Mouse (Mus musculus) CH12.LX (cell line): Measurements from ENCODE around the gene Rgs2. TPM values are rescaled to one million over a fixed set of nuclear protein-coding genes. Genes with fewer than 3 reads are reported as not detected.

Source experiments
- DNase-seq: peaks from one replicate; pipeline ENCODE4 v3.0.0-alpha.2; 2013; ENCODE audit errors: extremely low read depth
- H3K27ac ChIP-seq: 2 replicates; pipeline ENCODE4 v1.5.1; 2012; ENCODE audit warnings: low read depth, mild to moderate bottlenecking, control low read depth, moderate library complexity; ENCODE audit not compliant: insufficient read depth
- H3K27me3 ChIP-seq: replicated peaks from 2 replicates; pipeline ENCODE3; 2012; ENCODE audit warnings: inconsistent platforms
- H3K36me3 ChIP-seq, 2 experiments: replicated peaks in 1 of 2; 2 replicates each; pipeline versions ENCODE3 to v1.6.1; 2012; ENCODE audit warnings: inconsistent platforms in 1 of 2, low read length in 1 of 2, mild to moderate bottlenecking in 1 of 2, mixed read lengths in 1 of 2, moderate library complexity in 1 of 2; ENCODE audit not compliant: control insufficient read depth in 1 of 2, insufficient read depth in 1 of 2
- H3K4me1 ChIP-seq, 2 experiments: 2 replicates each; pipeline ENCODE4 v1.6.1; 2012; ENCODE audit warnings: inconsistent platforms in 1 of 2, moderate library complexity in 1 of 2; ENCODE audit not compliant: insufficient read depth in 2 of 2, control insufficient read depth in 1 of 2
- H3K4me2 ChIP-seq: 2 replicates; pipeline ENCODE4 v1.6.1; 2012; ENCODE audit warnings: low read depth, mild to moderate bottlenecking, control low read depth; ENCODE audit not compliant: poor library complexity, insufficient read depth, severe bottlenecking
- H3K4me3 ChIP-seq, 3 experiments: fragments of 150-350 bp in 1 of 3; sonication (generic) in 1 of 3; replicated peaks in 1 of 3; 2 replicates each; pipeline versions ENCODE3 to v1.5.1; 2011 to 2012; ENCODE audit warnings: low read depth in 2 of 3, low read length in 2 of 3, mild to moderate bottlenecking in 2 of 3, moderate library complexity in 2 of 3, control low read depth in 1 of 3, improper control_type of control experiment in 1 of 3, inconsistent platforms in 1 of 3, mixed read lengths in 1 of 3; ENCODE audit not compliant: poor library complexity in 1 of 3
- H3K79me2 ChIP-seq: replicated peaks from 2 replicates; pipeline ENCODE4 v1.6.1; 2012; ENCODE audit warnings: mild to moderate bottlenecking, moderate library complexity; ENCODE audit not compliant: control insufficient read depth, poor library complexity, insufficient read depth, severe bottlenecking; ENCODE audit errors: extremely low read depth
- H3K9ac ChIP-seq: 2 replicates; pipeline ENCODE4 v1.6.1; 2012; ENCODE audit warnings: low read depth, mild to moderate bottlenecking, control low read depth, moderate library complexity; ENCODE audit not compliant: insufficient read depth
- H3K9me3 ChIP-seq: replicated peaks from 2 replicates; pipeline ENCODE3; 2012; ENCODE audit warnings: low read length, inconsistent platforms, mixed read lengths
- BHLHE40 ChIP-seq: IDR thresholded peaks from 2 replicates; pipeline ENCODE4 v1.6.1; 2011; ENCODE audit warnings: mild to moderate bottlenecking, low read depth, low read length, improper control_type of control experiment
- CHD1 ChIP-seq: IDR thresholded peaks from 2 replicates; pipeline ENCODE4 v1.6.1; 2012; ENCODE audit warnings: low read depth, low read length, improper control_type of control experiment, inconsistent platforms
- CHD2 ChIP-seq: IDR thresholded peaks from 2 replicates; pipeline ENCODE4 v1.6.1; 2011; ENCODE audit warnings: low read length, improper control_type of control experiment
- CTCF ChIP-seq, 2 experiments: IDR thresholded peaks in 1 of 2; conservative IDR thresholded peaks in 1 of 2; 2 replicates each; pipeline ENCODE4 v1.5.1; 2011 to 2012; ENCODE audit warnings: low read depth in 2 of 2, low read length in 2 of 2, improper control_type of control experiment in 1 of 2, inconsistent platforms in 1 of 2, mild to moderate bottlenecking in 1 of 2, moderate library complexity in 1 of 2
- ELF1 ChIP-seq: IDR thresholded peaks from 2 replicates; pipeline ENCODE4 v1.6.1; 2014; ENCODE audit warnings: low read depth, mild to moderate bottlenecking, inconsistent platforms, low read length, improper control_type of control experiment
- EP300 ChIP-seq: IDR thresholded peaks from 2 replicates; pipeline ENCODE4 v1.6.1; 2011; ENCODE audit warnings: low read length, improper control_type of control experiment
- ETS1 ChIP-seq: conservative IDR thresholded peaks from 2 replicates; pipeline ENCODE4 v1.6.1; 2012; ENCODE audit warnings: low read depth, mild to moderate bottlenecking, inconsistent platforms, low read length, improper control_type of control experiment, moderate library complexity
- IRF4 ChIP-seq: IDR thresholded peaks from 2 replicates; pipeline ENCODE4 v1.6.1; 2014; ENCODE audit warnings: low read depth, mild to moderate bottlenecking, inconsistent platforms, low read length, improper control_type of control experiment
- JUN ChIP-seq: IDR thresholded peaks from 2 replicates; pipeline ENCODE4 v1.6.1; 2011; ENCODE audit warnings: low read depth, mild to moderate bottlenecking, low read length, improper control_type of control experiment, moderate library complexity; ENCODE audit not compliant: insufficient read depth
- JUND ChIP-seq: conservative IDR thresholded peaks from 2 replicates; pipeline ENCODE4 v1.6.1; 2011; ENCODE audit warnings: low read depth, low read length, improper control_type of control experiment
- KAT2A ChIP-seq: IDR thresholded peaks from 2 replicates; pipeline ENCODE4 v1.6.1; 2012; ENCODE audit warnings: low read length, improper control_type of control experiment, inconsistent platforms; ENCODE audit not compliant: insufficient replicate concordance
- MAFK ChIP-seq: IDR thresholded peaks from 2 replicates; pipeline ENCODE4 v1.6.1; 2011; ENCODE audit warnings: low read length, improper control_type of control experiment; ENCODE audit not compliant: insufficient replicate concordance
- MAX ChIP-seq: IDR thresholded peaks from 2 replicates; pipeline ENCODE4 v1.6.1; 2011; ENCODE audit warnings: low read length, improper control_type of control experiment
- MAZ ChIP-seq: IDR thresholded peaks from 2 replicates; pipeline ENCODE4 v1.6.1; 2012; ENCODE audit warnings: low read depth, mild to moderate bottlenecking, inconsistent platforms, low read length, improper control_type of control experiment, moderate library complexity
- MEF2A ChIP-seq: IDR thresholded peaks from 2 replicates; pipeline ENCODE4 v1.6.1; 2014; ENCODE audit warnings: low read depth, mild to moderate bottlenecking, inconsistent platforms, low read length, improper control_type of control experiment, borderline replicate concordance
- MXI1 ChIP-seq: IDR thresholded peaks from 2 replicates; pipeline ENCODE4 v1.6.1; 2011; ENCODE audit warnings: mild to moderate bottlenecking, low read depth, low read length, improper control_type of control experiment
- NELFE ChIP-seq: IDR thresholded peaks from 2 replicates; pipeline ENCODE4 v1.6.1; 2011; ENCODE audit warnings: low read depth, low read length, improper control_type of control experiment
- NRF1 ChIP-seq: IDR thresholded peaks from 2 replicates; pipeline ENCODE4 v1.6.1; 2014; ENCODE audit warnings: low read depth, mild to moderate bottlenecking, inconsistent platforms, low read length, improper control_type of control experiment, moderate library complexity
- PAX5 ChIP-seq: IDR thresholded peaks from 2 replicates; pipeline ENCODE4 v1.6.1; 2012; ENCODE audit warnings: low read length, inconsistent platforms, mixed read lengths
- POLR2A ChIP-seq: IDR thresholded peaks from 2 replicates; pipeline ENCODE4 v1.6.1; 2011; ENCODE audit warnings: low read depth, mild to moderate bottlenecking, improper control_type of control experiment, low read length
- POLR2AphosphoS2 ChIP-seq: IDR thresholded peaks from 2 replicates; pipeline ENCODE4 v1.6.1; 2011; ENCODE audit warnings: low read depth, low read length, improper control_type of control experiment
- RAD21 ChIP-seq: IDR thresholded peaks from 2 replicates; pipeline ENCODE4 v1.6.1; 2011; ENCODE audit warnings: low read depth, mild to moderate bottlenecking, low read length, improper control_type of control experiment, moderate library complexity
- RCOR1 ChIP-seq: conservative IDR thresholded peaks from 2 replicates; pipeline ENCODE4 v1.6.1; 2012; ENCODE audit warnings: low read depth, mild to moderate bottlenecking, inconsistent platforms, low read length, improper control_type of control experiment
- SMC3 ChIP-seq: IDR thresholded peaks from 2 replicates; pipeline ENCODE4 v1.6.1; 2011; ENCODE audit warnings: low read depth, low read length, improper control_type of control experiment
- TBP ChIP-seq: conservative IDR thresholded peaks from 2 replicates; pipeline ENCODE4 v1.6.1; 2011; ENCODE audit warnings: low read depth, low read length, improper control_type of control experiment
- TCF12 ChIP-seq: IDR thresholded peaks from 2 replicates; pipeline ENCODE4 v1.6.1; 2014; ENCODE audit warnings: low read depth, mild to moderate bottlenecking, inconsistent platforms, low read length, improper control_type of control experiment
- UBTF ChIP-seq: IDR thresholded peaks from 2 replicates; pipeline ENCODE4 v1.6.1; 2012; ENCODE audit warnings: low read depth, mild to moderate bottlenecking, inconsistent platforms, low read length, improper control_type of control experiment, moderate library complexity
- USF2 ChIP-seq: conservative IDR thresholded peaks from 2 replicates; pipeline ENCODE4 v1.6.1; 2011; ENCODE audit warnings: low read depth, low read length, improper control_type of control experiment
- ZC3H11A ChIP-seq: IDR thresholded peaks from 2 replicates; pipeline ENCODE4 v1.6.1; 2012; ENCODE audit warnings: low read depth, mild to moderate bottlenecking, inconsistent platforms, low read length, improper control_type of control experiment
- ZKSCAN1 ChIP-seq: IDR thresholded peaks from 2 replicates; pipeline ENCODE4 v1.6.1; 2012; ENCODE audit warnings: low read depth, inconsistent platforms, low read length, improper control_type of control experiment, borderline replicate concordance
- ZMIZ1 ChIP-seq: IDR thresholded peaks from 2 replicates; pipeline ENCODE4 v1.6.1; 2012; ENCODE audit warnings: low read depth, mild to moderate bottlenecking, inconsistent platforms, low read length, improper control_type of control experiment
- ZNF384 ChIP-seq: IDR thresholded peaks from 2 replicates; pipeline ENCODE4 v1.6.1; 2012; ENCODE audit warnings: low read depth, low read length, improper control_type of control experiment, inconsistent platforms
- dilution Hi-C: fragments of 300-500 bp; cut with MboI; formaldehyde crosslinking; loops from 2 replicates; pipeline ENCODE4 v1.14.3; 2020; ENCODE audit warnings: low sequenced_read_pairs; ENCODE audit not compliant: extremely low pct_unique_long_range_greater_than_20kb, extremely low pct_ligation_motif_present
- in situ Hi-C: fragments of 300-500 bp; cut with MboI; formaldehyde crosslinking; loops from 3 replicates; pipeline ENCODE4 v1.14.3; 2019; ENCODE audit warnings: low sequenced_read_pairs, low pct_ligation_motif_present, low pct_unique_long_range_greater_than_20kb, mixed read lengths
- polyA plus RNA-seq: library from polyadenylated mRNA; unstranded; fragments of >175 nt; gene quantifications from 2 replicates; pipeline ENCODE4 v1.2.1, GENCODE M21; 2012; ENCODE audit warnings: low read depth; ENCODE audit not compliant: insufficient read length
- total RNA-seq, 2 experiments: library from RNA; depleted of rRNA; stranded (reverse); fragments of 300-350 nt in 1 of 2; fragments of >200 nt in 1 of 2; gene quantifications; 2 replicates each; pipeline ENCODE4 v1.2.3; 2012 to 2014

Rgs2 gene
- total and polyA plus RNA-seq, 3 experiments, result 3.2 to 14.7 (median 11.0) TPM

DNA sequence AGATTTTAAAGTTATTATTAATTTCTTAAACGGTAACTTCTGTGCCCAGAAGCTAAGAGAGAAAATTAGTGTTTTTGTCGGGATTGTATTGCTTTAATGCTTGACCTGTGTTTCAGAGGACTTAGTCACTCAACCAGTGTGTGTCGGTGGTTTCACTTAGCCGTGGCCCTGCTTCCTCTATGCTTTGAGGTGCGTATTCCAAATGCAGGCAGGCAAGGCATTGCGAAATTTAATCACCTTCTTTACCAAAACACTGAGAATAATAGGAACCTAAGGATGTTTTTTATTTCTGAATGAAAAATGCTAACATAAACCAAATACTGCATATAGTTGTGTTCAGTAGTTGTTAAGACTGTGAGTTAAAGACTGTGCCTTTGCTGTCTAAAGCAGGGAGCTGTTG lies 3.4 kb upstream of the Rgs2 start:
- Histone ChIP-seq H3K27me3 (no peaks in the 10 kb centered on the region), H3K4me1 (peaks cover 0 to 28% of the 10 kb centered on the region in 2 experiments; a peak in 2 of 4 replicates), H3K4me3 (no peak overlapping the region), H3K36me3 (no peaks in the 10 kb centered on the region), H3K79me2 (no peaks in the 10 kb centered on the region), H3K4me2 (peak overlapping the region; percentile 56; the same call in 1 of the 2 replicates), H3K9ac (peak overlapping the region; percentile 26; the same call in 1 of the 2 replicates), H3K27ac (no peak overlapping the region), H3K9me3 (no peaks in the 10 kb centered on the region)
- no peak for TF ChIP-seq MAZ
- no peak for TF ChIP-seq PAX5
- no peak for TF ChIP-seq JUN
- no peak for TF ChIP-seq JUND
- TF ChIP-seq RAD21, result no peak
- no peak for TF ChIP-seq ELF1
- TF ChIP-seq MXI1, result no peak
- TF ChIP-seq UBTF, result no peak
- no peak for TF ChIP-seq KAT2A
- no peak for TF ChIP-seq TCF12
- TF ChIP-seq NRF1, result no peak
- TF ChIP-seq CHD1, result no peak
- TF ChIP-seq ZNF384, result no peak
- no peak for TF ChIP-seq ZC3H11A
- TF ChIP-seq ZKSCAN1, result no peak
- TF ChIP-seq MAX, result no peak
- no peak for TF ChIP-seq CHD2
- TF ChIP-seq IRF4, result no peak
- no peak for DNase-seq
- in situ Hi-C loops, result loop anchor here (10.0 to 25.0 kb wide), 2 partner anchors 180 to 193 kb away; partner anchors contain the start of gene Rgs13
- dilution Hi-C loops, result no loop called here

DNA sequence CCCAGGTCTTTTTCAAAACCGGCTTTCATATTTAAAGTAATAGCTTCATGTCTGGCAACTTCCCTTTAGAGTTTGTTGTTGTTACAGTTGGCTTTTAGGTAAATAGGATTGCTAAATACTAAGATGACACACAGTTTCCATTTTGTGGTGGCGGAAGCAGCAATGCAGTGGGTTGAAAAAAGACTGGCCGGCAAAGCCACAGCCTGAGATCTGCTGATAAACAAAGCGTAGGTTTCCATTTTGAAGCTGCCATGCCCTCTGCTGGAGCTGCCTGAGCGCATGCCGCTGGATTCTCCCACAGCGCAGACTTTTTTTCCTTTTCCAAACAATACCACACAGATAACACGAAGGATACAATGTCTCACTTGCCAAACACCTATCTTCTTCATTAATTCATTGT lies 2.6 kb upstream of the Rgs2 start:
- peak; percentile 90 for DNase-seq
- Histone ChIP-seq H3K79me2 (no peaks in the 10 kb centered on the region), H3K4me1 (peaks cover 0 to 36% of the 10 kb centered on the region in 2 experiments; a peak in 2 of 4 replicates), H3K27me3 (no peaks in the 10 kb centered on the region), H3K4me3 (peak overlapping the region in 1 of 3 experiments; percentile 21), H3K9ac (peak overlapping the region; percentile 39; the same call in 1 of the 2 replicates), H3K36me3 (peaks cover 0 to 6% of the 10 kb centered on the region in 2 experiments), H3K27ac (no peak overlapping the region), H3K4me2 (peak overlapping the region; percentile 12), H3K9me3 (no peaks in the 10 kb centered on the region)
- in situ Hi-C loops, result loop anchor here (10.0 to 25.0 kb wide), 2 partner anchors 181 to 192 kb away; partner anchors contain the start of gene Rgs13
- dilution Hi-C loops, result no loop called here
- TF ChIP-seq CTCF (conservative IDR thresholded peaks at IDR 0.05 in 1 of 2, IDR thresholded peaks at IDR 0.05 in 1 of 2; ENCODE audit: low read depth in 2 of 2, low read length in 2 of 2) (peak in 1 of 2 experiments; percentile 88; a peak in 2 of 4 replicates), RCOR1 (no peak), BHLHE40 (peak; percentile 64), ZKSCAN1 (no peak), RAD21 (peak; percentile 89), ETS1 (peak; percentile 79), ZMIZ1 (no peak), NELFE (no peak), KAT2A (no peak), USF2 (no peak), TBP (0 out of 2 replicates have a peak, but pooled peaks have one; percentile 51), MEF2A (peak; percentile 70; the same call in 1 of the 2 replicates), UBTF (no peak), JUND (peak; percentile 94), ZNF384 (peak; percentile 89), ZC3H11A (peak; percentile 65), SMC3 (peak; percentile 82), EP300 (peak; percentile 71), IRF4 (peak; percentile 67; the same call in 1 of the 2 replicates), POLR2AphosphoS2 (no peak), MAFK (0 out of 2 replicates have a peak, but pooled peaks have one; percentile 46), POLR2A (0 out of 2 replicates have a peak, but pooled peaks have one; percentile 42), NRF1 (no peak)
